10 mouse cellular contexts compared by ENCODE assay signal in genomic region chr3:89868357-89868756, GRCm38 (mm10). TPM values are rescaled to one million over a fixed set of nuclear protein-coding genes. Genes with fewer than 3 reads are reported as not detected.
DNase-seq lines count a peak whose midpoint lies in the region; ATAC-seq lines count a peak whose summit lies in the region.
"Had no signal": no experiment of that assay in that cellular context is flagged by ENCODE, and none has a peak within 500 bp of the region (broad histone marks: within the 10 kb centered on the region; RNA-seq: fewer than 3 reads in every experiment).

No protein-coding gene starts in this region.

- no peaks in the 10 kb centered on the region for H3K36me3 ChIP-seq in hindbrain, embryonic 10.5 days
- H3K36me3 ChIP-seq in hindbrain, embryonic 11.5 days (ENCODE audit: control insufficient read depth, insufficient read depth, low read length): no peaks in the 10 kb centered on the region
- H3K36me3 ChIP-seq in embryonic facial prominence, embryonic 13.5 days: no peaks in the 10 kb centered on the region
- H3K36me3 ChIP-seq in limb, embryonic 10.5 days: no peaks in the 10 kb centered on the region
- H3K36me3 ChIP-seq: midbrain, embryonic 12.5 days had no signal

- no peaks in the 10 kb centered on the region for H3K27me3 ChIP-seq in hindbrain, embryonic 10.5 days (ENCODE audit: insufficient read depth, poor library complexity, severe bottlenecking)
- H3K27me3 ChIP-seq in hindbrain, embryonic 11.5 days (ENCODE audit: control insufficient read depth, insufficient read depth, low read length): no peaks in the 10 kb centered on the region
- no peaks in the 10 kb centered on the region for H3K27me3 ChIP-seq in embryonic facial prominence, embryonic 13.5 days
- no peaks in the 10 kb centered on the region for H3K27me3 ChIP-seq in limb, embryonic 10.5 days (ENCODE audit: low read depth, poor library complexity, severe bottlenecking)

- DNase-seq in hindbrain, embryonic 10.5 days (ENCODE audit: low spot score): no peak
- no peak for DNase-seq in hindbrain, embryonic 11.5 days (ENCODE audit: low spot score)
- DNase-seq in Muller cell, postnatal 12 days (ENCODE audit: inconsistent ontology term): peak; percentile 27
- DNase-seq in limb, embryonic 10.5 days (ENCODE audit: low spot score): peak; percentile 47
- DNase-seq in frontal cortex, postnatal 14 days (ENCODE audit: low spot score in 2 of 2): no peak
- no peak for DNase-seq in layer of hippocampus, adult 9-11 months
- DNase-seq in layer of hippocampus, adult 9-10 months (ENCODE audit: low spot score): no peak

- peaks cover 26% of the 10 kb centered on the region for H3K4me1 ChIP-seq in hindbrain, embryonic 10.5 days (replicated peaks)
- no peaks in the 10 kb centered on the region for H3K4me1 ChIP-seq in hindbrain, embryonic 11.5 days (replicated peaks; ENCODE audit: control insufficient read depth, insufficient read depth, low read length)
- H3K4me1 ChIP-seq in embryonic facial prominence, embryonic 13.5 days: peaks cover 39% of the 10 kb centered on the region
- H3K4me1 ChIP-seq in limb, embryonic 10.5 days: peaks cover 29% of the 10 kb centered on the region

- ATAC-seq in hindbrain, embryonic 11.5 days (ENCODE audit: low FRiP score): no peak
- ATAC-seq in embryonic facial prominence, embryonic 13.5 days (ENCODE audit: insufficient number of reproducible peaks, insufficient read depth, low FRiP score, low TSS enrichment, low read depth): peak; percentile 21; the same call in 1 of the 2 replicates

- WGBS in hindbrain, embryonic 10.5 days: 43% methylated on average over 7 of the region's 7 CpGs
- WGBS in hindbrain, embryonic 11.5 days: 39% methylated on average over 7 of the region's 7 CpGs
- 22% methylated on average over 7 of the region's 7 CpGs for WGBS in embryonic facial prominence, embryonic 13.5 days
- WGBS in limb, embryonic 10.5 days: 20% methylated on average over 7 of the region's 7 CpGs

- H3K9ac ChIP-seq in hindbrain, embryonic 11.5 days (ENCODE audit: low read depth, low read length): no peak overlapping the region
- no peak overlapping the region for H3K9ac ChIP-seq in embryonic facial prominence, embryonic 13.5 days
- H3K9ac ChIP-seq: midbrain, embryonic 12.5 days had no signal

- no peak overlapping the region for H3K4me3 ChIP-seq in hindbrain, embryonic 10.5 days
- no peak overlapping the region for H3K4me3 ChIP-seq in hindbrain, embryonic 11.5 days (ENCODE audit: low read depth, low read length)
- H3K4me3 ChIP-seq in embryonic facial prominence, embryonic 13.5 days: no peak overlapping the region
- H3K4me3 ChIP-seq in limb, embryonic 10.5 days: no peak overlapping the region
- H3K4me3 ChIP-seq: erythroblast, embryonic 14.5 days; midbrain, embryonic 12.5 days had no signal

- no peak overlapping the region for H3K4me2 ChIP-seq in hindbrain, embryonic 11.5 days (replicated peaks; ENCODE audit: low read depth, low read length)
- H3K4me2 ChIP-seq in embryonic facial prominence, embryonic 13.5 days: peak overlapping the region; percentile 7; the same call in 1 of the 2 replicates
- H3K4me2 ChIP-seq: midbrain, embryonic 12.5 days had no signal

- H3K9me3 ChIP-seq in hindbrain, embryonic 10.5 days: 0 out of 2 replicates have a peak, but pooled peaks cover 5% of the 10 kb centered on the region
- H3K9me3 ChIP-seq in hindbrain, embryonic 11.5 days (ENCODE audit: control insufficient read depth, low read length): no peaks in the 10 kb centered on the region
- no peaks in the 10 kb centered on the region for H3K9me3 ChIP-seq in embryonic facial prominence, embryonic 13.5 days
- H3K9me3 ChIP-seq in limb, embryonic 10.5 days (replicated peaks): no peaks in the 10 kb centered on the region
- H3K9me3 ChIP-seq: midbrain, embryonic 12.5 days had no signal

- peak overlapping the region; percentile 23; the same call in 1 of the 2 replicates for H3K27ac ChIP-seq in hindbrain, embryonic 10.5 days
- H3K27ac ChIP-seq in hindbrain, embryonic 11.5 days (ENCODE audit: low read depth, low read length): no peak overlapping the region
- H3K27ac ChIP-seq in embryonic facial prominence, embryonic 13.5 days: no peak overlapping the region
- peak overlapping the region; percentile 9; the same call in 1 of the 2 replicates for H3K27ac ChIP-seq in limb, embryonic 10.5 days
- H3K27ac ChIP-seq: midbrain, embryonic 12.5 days had no signal

RNA-seq across cellular contexts. Expression of gene She, which starts 37.2 kb away (rescaled TPM):
- 2.3 and 2.8 TPM in 2 replicates for polyA plus RNA-seq in hindbrain, embryonic 10.5 days (2016; fragmentation: Nextera tagmentation; extraction: Ambion mirVana)
- 2.2 TPM in 2 replicates for polyA plus RNA-seq in hindbrain, embryonic 11.5 days (2014; fragmentation: Nextera tagmentation; extraction: Ambion mirVana)
- 2.8 and 3.2 TPM in 2 replicates for polyA plus RNA-seq in embryonic facial prominence, embryonic 13.5 days (2015; fragmentation: Nextera tagmentation; extraction: Ambion mirVana)
- 2.8 and 3.1 TPM in 2 replicates for polyA plus RNA-seq in limb, embryonic 10.5 days (2016; fragmentation: Nextera tagmentation; extraction: Ambion mirVana)
- polyA plus RNA-seq: erythroblast, embryonic 14.5 days had no signal

RNA-seq across cellular contexts. Expression of gene Il6ra, which starts 44.6 kb away (rescaled TPM):
- polyA plus RNA-seq in hindbrain, embryonic 10.5 days (2016; fragmentation: Nextera tagmentation; extraction: Ambion mirVana): 0.52 and 1.5 TPM in 2 replicates
- 0.18 and 0.22 TPM in 2 replicates for polyA plus RNA-seq in hindbrain, embryonic 11.5 days (2014; fragmentation: Nextera tagmentation; extraction: Ambion mirVana)
- 0.83 and 1.6 TPM in 2 replicates for polyA plus RNA-seq in embryonic facial prominence, embryonic 13.5 days (2015; fragmentation: Nextera tagmentation; extraction: Ambion mirVana)
- 0.25 and 0.38 TPM in 2 replicates for polyA plus RNA-seq in limb, embryonic 10.5 days (2016; fragmentation: Nextera tagmentation; extraction: Ambion mirVana)

Comparison
In these comparisons a context has a peak if more than half of its experiments do, and no peak if none do; other contexts are left out.
1. H3K27ac ChIP-seq: peak in hindbrain, embryonic 10.5 days (single experiment) and limb, embryonic 10.5 days (single experiment); none in hindbrain, embryonic 11.5 days (single experiment) and embryonic facial prominence, embryonic 13.5 days (single experiment).
2. DNase-seq: peak in Muller cell, postnatal 12 days (single experiment) and limb, embryonic 10.5 days (single experiment); none in hindbrain, embryonic 10.5 days (single experiment), hindbrain, embryonic 11.5 days (single experiment), frontal cortex, postnatal 14 days (0 of 2), layer of hippocampus, adult 9-11 months (single experiment) and layer of hippocampus, adult 9-10 months (single experiment).